Mouse (Mus musculus): ENCODE data around the gene Ttl.

The Ttl gene

GRCm38 (mm10) chr2:129090370-129090769 is 24.6 kb downstream of the Ttl start:
- Histone ChIP-seq H3K27me3 (ENCODE audit: insufficient read depth, low read length) (no peaks in the 10 kb centered on the region), H3K4me1 (replicated peaks; ENCODE audit: low read depth, low read length) (peaks cover 31% of the 10 kb centered on the region), H3K9me3 (ENCODE audit: low read length) (peaks cover 16% of the 10 kb centered on the region), H3K4me3 (replicated peaks; ENCODE audit: low read length) (no peak overlapping the region), H3K36me3 (ENCODE audit: insufficient read depth, low read length) (peaks cover 73% of the 10 kb centered on the region)
- TF ChIP-seq POU5F1 (IDR thresholded peaks at IDR 0.05; ENCODE audit: borderline replicate concordance, low read length) (no peak), CTCF (conservative IDR thresholded peaks at IDR 0.05; ENCODE audit: low read length) (no peak), NANOG (IDR thresholded peaks at IDR 0.05; ENCODE audit: borderline replicate concordance, low read length) (no peak)

GRCm38 (mm10) chr2:129092810-129093209 is 27.1 kb downstream of the Ttl start:
- Histone ChIP-seq H3K36me3 (ENCODE audit: insufficient read depth, low read length) (peaks cover 52% of the 10 kb centered on the region), H3K27me3 (ENCODE audit: insufficient read depth, low read length) (no peaks in the 10 kb centered on the region), H3K9me3 (ENCODE audit: low read length) (no peaks in the 10 kb centered on the region), H3K4me1 (replicated peaks; ENCODE audit: low read depth, low read length) (peaks cover 31% of the 10 kb centered on the region), H3K4me3 (replicated peaks; ENCODE audit: low read length) (peak overlapping the region; percentile 43; the same call in 1 of the 2 replicates)
- TF ChIP-seq CTCF (conservative IDR thresholded peaks at IDR 0.05; ENCODE audit: low read length) (no peak), NANOG (IDR thresholded peaks at IDR 0.05; ENCODE audit: borderline replicate concordance, low read length) (no peak)

- H3K27me3 ChIP-seq (ENCODE audit: insufficient read depth, low read length): no peaks in the 10 kb centered on the region
- H3K36me3 ChIP-seq (ENCODE audit: insufficient read depth, low read length): peaks cover 43% of the 10 kb centered on the region
- H3K4me3 ChIP-seq (replicated peaks; ENCODE audit: low read length): no peak overlapping the region
- TF ChIP-seq NANOG (IDR thresholded peaks at IDR 0.05; ENCODE audit: borderline replicate concordance, low read length) (no peak), POU5F1 (IDR thresholded peaks at IDR 0.05; ENCODE audit: borderline replicate concordance, low read length) (no peak), CTCF (conservative IDR thresholded peaks at IDR 0.05; ENCODE audit: low read length) (no peak)
- peaks cover 31% of the 10 kb centered on the region for H3K4me1 ChIP-seq (replicated peaks; ENCODE audit: low read depth, low read length)
- H3K9me3 ChIP-seq (ENCODE audit: low read length): no peaks in the 10 kb centered on the region
These were observed 28.4 kb downstream of the Ttl start for GRCm38 (mm10) chr2:129093926-129094724.

GRCm38 (mm10) chr2:129100784-129101310 is 35.1 kb downstream of the Ttl start, which contains the start of gene Polr1b:
Gene Polr1b (plus strand): TSS chr2:129100995.
- Histone ChIP-seq H3K9me3 (ENCODE audit: low read length) (no peaks in the 10 kb centered on the region), H3K27me3 (ENCODE audit: insufficient read depth, low read length) (no peaks in the 10 kb centered on the region), H3K4me3 (replicated peaks; ENCODE audit: low read length) (peak within 1 kb of the TSS; percentile 95), H3K36me3 (ENCODE audit: insufficient read depth, low read length) (peaks cover 39% of the 10 kb centered on the region), H3K4me1 (replicated peaks; ENCODE audit: low read depth, low read length) (peaks cover 24% of the 10 kb centered on the region)
- TF ChIP-seq POU5F1 (IDR thresholded peaks at IDR 0.05; ENCODE audit: borderline replicate concordance, low read length): no peak

GRCm38 (mm10) chr2:129112924-129113323 is 47.2 kb downstream of the Ttl start:
- H3K4me3 ChIP-seq (replicated peaks; ENCODE audit: low read length): no peak overlapping the region
- TF ChIP-seq CTCF (conservative IDR thresholded peaks at IDR 0.05; ENCODE audit: low read length): no peak
- no peak for TF ChIP-seq POU5F1 (IDR thresholded peaks at IDR 0.05; ENCODE audit: borderline replicate concordance, low read length)
- no peak for TF ChIP-seq NANOG (IDR thresholded peaks at IDR 0.05; ENCODE audit: borderline replicate concordance, low read length)

GRCm38 (mm10) chr2:129115706-129116367 is 50.1 kb downstream of the Ttl start:
- Histone ChIP-seq H3K4me3 (replicated peaks; ENCODE audit: low read length) (no peak overlapping the region), H3K4me1 (replicated peaks; ENCODE audit: low read depth, low read length) (peaks cover 41% of the 10 kb centered on the region), H3K27me3 (ENCODE audit: insufficient read depth, low read length) (no peaks in the 10 kb centered on the region), H3K36me3 (ENCODE audit: insufficient read depth, low read length) (peaks cover 100% of the 10 kb centered on the region), H3K9me3 (ENCODE audit: low read length) (no peaks in the 10 kb centered on the region)
- TF ChIP-seq CTCF (conservative IDR thresholded peaks at IDR 0.05; ENCODE audit: low read length) (no peak), POU5F1 (IDR thresholded peaks at IDR 0.05; ENCODE audit: borderline replicate concordance, low read length) (no peak), NANOG (IDR thresholded peaks at IDR 0.05; ENCODE audit: borderline replicate concordance, low read length) (no peak)

More at GRCm38 (mm10) chr2:129112924-129113323, 47.2 kb downstream of the Ttl start:
- Histone ChIP-seq H3K36me3 (ENCODE audit: insufficient read depth, low read length) (peaks cover 95% of the 10 kb centered on the region), H3K9me3 (ENCODE audit: low read length) (no peaks in the 10 kb centered on the region), H3K4me1 (replicated peaks; ENCODE audit: low read depth, low read length) (peaks cover 35% of the 10 kb centered on the region), H3K27me3 (ENCODE audit: insufficient read depth, low read length) (no peaks in the 10 kb centered on the region)

- no peaks in the 10 kb centered on the region for H3K27me3 ChIP-seq (ENCODE audit: insufficient read depth, low read length)
- peaks cover 45% of the 10 kb centered on the region for H3K4me1 ChIP-seq (replicated peaks; ENCODE audit: low read depth, low read length)
- H3K9me3 ChIP-seq (ENCODE audit: low read length): no peaks in the 10 kb centered on the region
- no peak overlapping the region for H3K4me3 ChIP-seq (replicated peaks; ENCODE audit: low read length)
- peaks cover 100% of the 10 kb centered on the region for H3K36me3 ChIP-seq (ENCODE audit: insufficient read depth, low read length)
- no peak for TF ChIP-seq NANOG (IDR thresholded peaks at IDR 0.05; ENCODE audit: borderline replicate concordance, low read length)
- TF ChIP-seq POU5F1 (IDR thresholded peaks at IDR 0.05; ENCODE audit: borderline replicate concordance, low read length): no peak
- TF ChIP-seq CTCF (conservative IDR thresholded peaks at IDR 0.05; ENCODE audit: low read length): no peak
These were observed 50.6 kb downstream of the Ttl start for GRCm38 (mm10) chr2:129116368-129116739.

- Histone ChIP-seq H3K9me3 (ENCODE audit: low read length) (no peaks in the 10 kb centered on the region), H3K4me3 (replicated peaks; ENCODE audit: low read length) (no peak overlapping the region), H3K36me3 (ENCODE audit: insufficient read depth, low read length) (peaks cover 100% of the 10 kb centered on the region), H3K4me1 (replicated peaks; ENCODE audit: low read depth, low read length) (peaks cover 45% of the 10 kb centered on the region), H3K27me3 (ENCODE audit: insufficient read depth, low read length) (no peaks in the 10 kb centered on the region)
- no peak for TF ChIP-seq NANOG (IDR thresholded peaks at IDR 0.05; ENCODE audit: borderline replicate concordance, low read length)
- TF ChIP-seq POU5F1 (IDR thresholded peaks at IDR 0.05; ENCODE audit: borderline replicate concordance, low read length): no peak
These were observed 52.3 kb downstream of the Ttl start for GRCm38 (mm10) chr2:129118061-129118460.
